Mouse (Mus musculus): ENCODE measurements around the gene Esm1. TPM values are rescaled to one million over a fixed set of nuclear protein-coding genes. Genes with fewer than 3 reads are reported as not detected.

The Esm1 gene
- polyA plus RNA-seq, 1 experiment from 2014 or later = 2.1 TPM

DNA sequence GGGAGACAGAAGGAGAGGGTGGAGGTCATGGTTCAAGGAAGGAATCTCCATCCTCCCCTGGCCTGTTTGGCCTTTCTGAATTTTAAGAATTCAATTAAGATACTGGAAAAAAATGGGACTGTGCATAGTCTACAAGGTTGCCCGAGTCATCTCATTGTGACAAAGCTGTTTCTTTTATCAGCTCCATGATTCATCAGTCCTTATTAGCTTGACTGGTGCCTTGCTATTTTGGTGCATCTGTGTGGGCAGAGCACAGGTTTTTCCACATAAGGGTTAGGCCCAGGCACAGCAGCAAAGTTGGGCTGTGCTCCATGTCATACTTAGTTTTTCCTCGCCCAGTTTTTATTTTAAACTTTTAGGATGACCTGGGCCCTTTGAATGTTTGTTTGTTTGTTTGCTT lies 47.3 kb downstream of the Esm1 start:
- Histone ChIP-seq H3K4me2 (ENCODE audit: low read depth, low read length, severe bottlenecking) (no peak overlapping the region), H3K36me3 (ENCODE audit: control insufficient read depth, insufficient read depth, low read length) (no peaks in the 10 kb centered on the region), H3K9ac (ENCODE audit: low read length) (no peak overlapping the region), H3K27me3 (ENCODE audit: control insufficient read depth, insufficient read depth, low read length) (no peaks in the 10 kb centered on the region), H3K27ac (ENCODE audit: low read depth, low read length) (no peak overlapping the region), H3K4me3 (ENCODE audit: low read depth, low read length) (no peak overlapping the region), H3K4me1 (replicated peaks; ENCODE audit: control insufficient read depth, insufficient read depth, low read length) (no peaks in the 10 kb centered on the region), H3K9me3 (ENCODE audit: control insufficient read depth, low read length) (no peaks in the 10 kb centered on the region)
- ATAC-seq (replicated peaks; ENCODE audit: low FRiP score) (no peak), DNase-seq (ENCODE audit: low spot score) (no peak)
- 92% methylated on average over 2 of the region's 2 CpGs for WGBS

GRCm38 (mm10) chr13:113257190-113257589 lies 47.7 kb downstream of the Esm1 start:
- Histone ChIP-seq H3K9ac (ENCODE audit: low read length) (no peak overlapping the region), H3K36me3 (ENCODE audit: control insufficient read depth, insufficient read depth, low read length) (no peaks in the 10 kb centered on the region), H3K4me2 (ENCODE audit: low read depth, low read length, severe bottlenecking) (no peak overlapping the region), H3K27ac (ENCODE audit: low read depth, low read length) (no peak overlapping the region), H3K4me3 (ENCODE audit: low read depth, low read length) (no peak overlapping the region), H3K27me3 (ENCODE audit: control insufficient read depth, insufficient read depth, low read length) (no peaks in the 10 kb centered on the region), H3K9me3 (ENCODE audit: control insufficient read depth, low read length) (no peaks in the 10 kb centered on the region), H3K4me1 (replicated peaks; ENCODE audit: control insufficient read depth, insufficient read depth, low read length) (no peaks in the 10 kb centered on the region)
- no peak for ATAC-seq (replicated peaks; ENCODE audit: low FRiP score)
- no peak for DNase-seq (ENCODE audit: low spot score)
- WGBS = 45% methylated on average over 5 of the region's 5 CpGs

DNA sequence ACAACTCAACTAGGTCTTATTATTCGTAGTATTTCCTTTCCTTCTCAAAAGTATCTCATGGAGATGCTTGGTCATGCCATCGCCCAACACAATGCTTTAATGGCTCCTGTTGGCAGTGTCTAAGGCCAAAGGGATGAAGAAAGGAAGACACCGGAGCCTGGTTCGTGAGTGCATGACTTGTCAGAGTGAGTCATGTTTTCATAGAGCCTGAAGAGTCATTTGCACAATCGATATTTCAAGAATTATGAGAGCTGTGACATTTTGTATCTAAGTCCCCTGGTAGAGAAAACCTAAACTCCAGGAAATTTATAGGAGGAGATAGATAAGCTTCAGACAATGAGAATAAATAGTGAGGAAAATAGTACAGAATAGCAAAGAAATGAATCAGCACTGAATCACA lies 49.8 kb downstream of the Esm1 start:
- no peaks in the 10 kb centered on the region for H3K4me1 ChIP-seq (replicated peaks; ENCODE audit: control insufficient read depth, insufficient read depth, low read length)
- no peaks in the 10 kb centered on the region for H3K36me3 ChIP-seq (ENCODE audit: control insufficient read depth, insufficient read depth, low read length)
- no peak overlapping the region for H3K9ac ChIP-seq (ENCODE audit: low read length)
- WGBS = 94% methylated on average over 5 of the region's 5 CpGs
- no peak overlapping the region for H3K4me3 ChIP-seq (ENCODE audit: low read depth, low read length)
- H3K27ac ChIP-seq (ENCODE audit: low read depth, low read length) = no peak overlapping the region
- no peak overlapping the region for H3K4me2 ChIP-seq (ENCODE audit: low read depth, low read length, severe bottlenecking)
- DNase-seq (ENCODE audit: low spot score) (no peak), ATAC-seq (replicated peaks; ENCODE audit: low FRiP score) (no peak)
- no peaks in the 10 kb centered on the region for H3K27me3 ChIP-seq (ENCODE audit: control insufficient read depth, insufficient read depth, low read length)
- no peaks in the 10 kb centered on the region for H3K9me3 ChIP-seq (ENCODE audit: control insufficient read depth, low read length)

DNA sequence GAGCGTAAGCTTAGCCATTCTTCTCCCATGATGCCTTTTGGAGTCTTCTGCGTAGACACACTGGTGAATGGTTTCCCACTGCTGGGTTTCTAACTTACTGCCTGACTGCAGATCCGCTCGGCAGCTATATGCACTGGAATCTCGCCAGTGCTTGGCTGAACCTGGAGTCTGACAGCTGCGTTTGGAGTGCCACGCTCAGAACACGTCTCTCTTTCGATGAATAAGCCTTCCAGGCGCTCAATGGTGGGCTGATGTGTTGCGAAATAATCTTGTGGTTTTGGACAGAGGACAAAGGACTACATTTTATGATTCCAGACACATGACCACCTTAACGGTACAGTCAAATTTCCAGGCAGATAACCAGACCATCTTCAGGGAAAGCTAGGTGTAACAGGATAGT lies 53.4 kb downstream of the Esm1 start:
- no peak overlapping the region for H3K4me2 ChIP-seq (ENCODE audit: low read depth, low read length, severe bottlenecking)
- no peaks in the 10 kb centered on the region for H3K27me3 ChIP-seq (ENCODE audit: control insufficient read depth, insufficient read depth, low read length)
- DNase-seq (ENCODE audit: low spot score) = no peak
- H3K9ac ChIP-seq (ENCODE audit: low read length) = no peak overlapping the region
- H3K9me3 ChIP-seq (ENCODE audit: control insufficient read depth, low read length) = no peaks in the 10 kb centered on the region
- no peak overlapping the region for H3K4me3 ChIP-seq (ENCODE audit: low read depth, low read length)
- 86% methylated on average over 12 of the region's 12 CpGs for WGBS
- ATAC-seq (replicated peaks; ENCODE audit: low FRiP score) = no peak
- H3K4me1 ChIP-seq (replicated peaks; ENCODE audit: control insufficient read depth, insufficient read depth, low read length) = no peaks in the 10 kb centered on the region
- H3K27ac ChIP-seq (ENCODE audit: low read depth, low read length) = no peak overlapping the region
- no peaks in the 10 kb centered on the region for H3K36me3 ChIP-seq (ENCODE audit: control insufficient read depth, insufficient read depth, low read length)

DNA sequence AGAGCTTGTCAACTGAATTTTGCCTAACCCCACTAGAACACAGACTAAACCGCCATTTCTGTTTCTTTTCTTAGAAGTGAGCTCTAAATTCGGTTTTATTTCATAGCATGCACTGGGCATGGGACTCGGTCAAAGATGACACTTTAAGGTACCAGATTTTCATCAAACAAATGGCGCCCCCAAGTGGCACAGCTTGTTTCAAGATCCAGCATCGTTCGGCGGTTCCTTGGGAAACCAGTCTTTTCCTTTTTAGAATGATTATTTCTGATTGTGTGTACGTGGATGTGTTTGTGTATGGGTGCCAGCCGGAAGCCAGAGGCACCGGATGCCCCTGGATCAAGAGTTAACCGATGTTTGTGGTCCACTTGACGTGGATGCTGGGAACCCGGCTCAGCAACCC lies 55.8 kb downstream of the Esm1 start:
- no peak overlapping the region for H3K4me3 ChIP-seq (ENCODE audit: low read depth, low read length)
- H3K4me1 ChIP-seq (replicated peaks; ENCODE audit: control insufficient read depth, insufficient read depth, low read length) = no peaks in the 10 kb centered on the region
- H3K9me3 ChIP-seq (ENCODE audit: control insufficient read depth, low read length) = no peaks in the 10 kb centered on the region
- no peak overlapping the region for H3K27ac ChIP-seq (ENCODE audit: low read depth, low read length)
- H3K27me3 ChIP-seq (ENCODE audit: control insufficient read depth, insufficient read depth, low read length) = no peaks in the 10 kb centered on the region
- DNase-seq (ENCODE audit: low spot score) = peak; percentile 73
- no peak overlapping the region for H3K9ac ChIP-seq (ENCODE audit: low read length)
- no peak overlapping the region for H3K4me2 ChIP-seq (ENCODE audit: low read depth, low read length, severe bottlenecking)
- WGBS = 37% methylated on average over 13 of the region's 13 CpGs
- ATAC-seq (replicated peaks; ENCODE audit: low FRiP score) = no peak
- no peaks in the 10 kb centered on the region for H3K36me3 ChIP-seq (ENCODE audit: control insufficient read depth, insufficient read depth, low read length)

- Histone ChIP-seq H3K27me3 (ENCODE audit: control insufficient read depth, insufficient read depth, low read length) (no peaks in the 10 kb centered on the region), H3K9me3 (ENCODE audit: control insufficient read depth, low read length) (no peaks in the 10 kb centered on the region), H3K9ac (ENCODE audit: low read length) (no peak overlapping the region), H3K36me3 (ENCODE audit: control insufficient read depth, insufficient read depth, low read length) (no peaks in the 10 kb centered on the region), H3K27ac (ENCODE audit: low read depth, low read length) (no peak overlapping the region), H3K4me2 (ENCODE audit: low read depth, low read length, severe bottlenecking) (no peak overlapping the region), H3K4me3 (ENCODE audit: low read depth, low read length) (no peak overlapping the region), H3K4me1 (replicated peaks; ENCODE audit: control insufficient read depth, insufficient read depth, low read length) (no peaks in the 10 kb centered on the region)
- 31% methylated on average over 9 of the region's 9 CpGs for WGBS
- DNase-seq (ENCODE audit: low spot score) (peak; percentile 88), ATAC-seq (replicated peaks; ENCODE audit: low FRiP score) (peak; percentile 40)
These were observed 57.1 kb downstream of the Esm1 start for GRCm38 (mm10) chr13:113266495-113266951.

DNA sequence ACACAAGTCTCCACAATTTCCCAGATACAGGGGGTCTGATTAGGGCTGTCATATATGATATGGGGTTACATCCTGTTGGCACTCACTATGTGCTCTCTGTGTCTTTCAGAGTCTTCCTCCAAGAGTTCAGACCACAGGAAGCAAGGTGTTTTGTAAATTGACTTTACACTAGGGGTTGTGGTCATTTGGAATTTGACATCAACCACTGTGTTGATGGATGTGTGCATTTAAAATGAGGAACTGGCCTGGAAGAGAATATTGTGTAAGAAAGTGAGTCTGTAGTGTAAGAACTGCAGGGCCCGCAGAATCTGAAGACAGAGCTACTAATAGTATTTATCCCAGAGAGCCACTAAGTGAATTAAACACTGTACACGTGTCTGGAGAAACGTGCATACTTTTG lies 57.7 kb downstream of the Esm1 start:
- 90% methylated on average over 3 of the region's 3 CpGs for WGBS
- no peak overlapping the region for H3K4me2 ChIP-seq (ENCODE audit: low read depth, low read length, severe bottlenecking)
- no peak overlapping the region for H3K27ac ChIP-seq (ENCODE audit: low read depth, low read length)
- H3K36me3 ChIP-seq (ENCODE audit: control insufficient read depth, insufficient read depth, low read length) = no peaks in the 10 kb centered on the region
- H3K9me3 ChIP-seq (ENCODE audit: control insufficient read depth, low read length) = no peaks in the 10 kb centered on the region
- no peaks in the 10 kb centered on the region for H3K4me1 ChIP-seq (replicated peaks; ENCODE audit: control insufficient read depth, insufficient read depth, low read length)
- no peak for ATAC-seq (replicated peaks; ENCODE audit: low FRiP score)
- no peak overlapping the region for H3K9ac ChIP-seq (ENCODE audit: low read length)
- no peaks in the 10 kb centered on the region for H3K27me3 ChIP-seq (ENCODE audit: control insufficient read depth, insufficient read depth, low read length)
- no peak for DNase-seq (ENCODE audit: low spot score)
- H3K4me3 ChIP-seq (ENCODE audit: low read depth, low read length) = no peak overlapping the region

Other genes with a start within 250 kb of the Esm1 start
- 5.3 and 7.3 TPM in 2 replicates for gene Ccno, start 221.9 kb upstream of the Esm1 start, polyA plus RNA-seq (2014; fragmentation: Nextera tagmentation; extraction: Ambion mirVana)
- gene Mcidas, start 215.8 kb upstream of the Esm1 start, polyA plus RNA-seq (2014; fragmentation: Nextera tagmentation; extraction: Ambion mirVana) = 3.4 TPM in 2 replicates
- gene Cdc20b, start 174.5 kb upstream of the Esm1 start, polyA plus RNA-seq (2014; fragmentation: Nextera tagmentation; extraction: Ambion mirVana) = 0.57 and 0.73 TPM in 2 replicates
- 89.4 and 92.9 TPM in 2 replicates for gene Gpx8, start 163.2 kb upstream of the Esm1 start, polyA plus RNA-seq (2014; fragmentation: Nextera tagmentation; extraction: Ambion mirVana)
- gene Gzma, start 108.7 kb upstream of the Esm1 start, polyA plus RNA-seq (2014; fragmentation: Nextera tagmentation; extraction: Ambion mirVana) = not detected in 2 replicates
- not detected in 2 replicates for gene Gzmk, start 16.2 kb downstream of the Esm1 start, polyA plus RNA-seq (2014; fragmentation: Nextera tagmentation; extraction: Ambion mirVana)
- gene BC067074, start 83.5 kb downstream of the Esm1 start, polyA plus RNA-seq (2014; fragmentation: Nextera tagmentation; extraction: Ambion mirVana) = 2.0 and 2.1 TPM in 2 replicates